Mouse (Mus musculus) heart, postnatal 0 days (tissue): Measurements from ENCODE around the gene Nup93. TPM values are rescaled to one million over a fixed set of nuclear protein-coding genes. Genes with fewer than 3 reads are reported as not detected.

Experiments used
- ATAC-seq: fragments of 200-750 bp; cut with Nextera tagmentation; 2 replicates; pipeline ENCODE4 v1.8.0; 2017; ENCODE audit warnings: low read depth, moderate number of reproducible peaks, moderate library complexity; ENCODE audit not compliant: insufficient read depth
- DNase-seq: peaks from one replicate; pipeline ENCODE4 v3.0.0-alpha.2; 2016; ENCODE audit warnings: low spot score
- H3K27ac ChIP-seq: fragments of 300-500 bp; sonication (generic); 2 replicates; pipeline ENCODE4 v1.5.1; 2014; ENCODE audit warnings: low read depth, mild to moderate bottlenecking
- H3K27me3 ChIP-seq: fragments of 300-500 bp; sonication (generic); 2 replicates; pipeline ENCODE4 v1.6.1; 2014; ENCODE audit warnings: low read length, mixed read lengths; ENCODE audit not compliant: control insufficient read depth, insufficient read depth
- H3K36me3 ChIP-seq: fragments of 300-500 bp; sonication (generic); replicated peaks from 2 replicates; pipeline ENCODE4 v1.6.1; 2014; ENCODE audit warnings: low read length, mixed read lengths; ENCODE audit not compliant: control insufficient read depth, insufficient read depth
- H3K4me1 ChIP-seq: fragments of 300-500 bp; sonication (generic); 2 replicates; pipeline ENCODE4 v1.6.1; 2014; ENCODE audit warnings: antibody characterized with exemption; ENCODE audit not compliant: control insufficient read depth, insufficient read depth
- H3K4me2 ChIP-seq: fragments of 300-500 bp; sonication (generic); 2 replicates; pipeline ENCODE4 v1.6.1; 2014; ENCODE audit warnings: low read depth, mild to moderate bottlenecking, low read length, moderate library complexity
- H3K4me3 ChIP-seq: fragments of 300-500 bp; sonication (generic); 2 replicates; pipeline ENCODE4 v1.5.1; 2014; ENCODE audit warnings: low read depth, low read length
- H3K9ac ChIP-seq: fragments of 300-500 bp; sonication (generic); replicated peaks from 2 replicates; pipeline ENCODE4 v1.6.1; 2014; ENCODE audit warnings: low read depth, low read length, mixed read lengths
- H3K9me3 ChIP-seq: fragments of 300-500 bp; sonication (generic); replicated peaks from 2 replicates; pipeline ENCODE4 v1.6.1; 2016; ENCODE audit warnings: low read length; ENCODE audit not compliant: control insufficient read depth
- CTCF ChIP-seq: IDR thresholded peaks from 2 replicates; pipeline ENCODE4 v1.5.1; 2016; ENCODE audit warnings: antibody characterized with exemption, control low read depth, low read depth
- EP300 ChIP-seq: IDR thresholded peaks from 2 replicates; pipeline ENCODE4 v1.6.1; 2016; ENCODE audit warnings: antibody characterized with exemption, low read depth
- WGBS: fragments of 180-500 bp; shearing (Covaris S2); extraction: QIAGEN DNeasy Blood & Tissue Kit; methylation state at CpG from one replicate; pipeline ENCODE4 v1.1.7; 2014; 5-methylcytosine and 5-hydroxymethylcytosine counted together
- polyA plus RNA-seq: library from polyadenylated mRNA; unstranded; fragments of >200 nt; fragmentation: Nextera tagmentation; extraction: Ambion mirVana; gene quantifications from 2 replicates; pipeline ENCODE4 v1.2.1, GENCODE M21; 2015
- total RNA-seq: library from RNA; depleted of rRNA; stranded (reverse); fragments of >200 nt; gene quantifications from 2 replicates; pipeline ENCODE4 v1.2.3, GENCODE M21; 2014; ENCODE audit warnings: low replicate concordance

Nup93 gene
- total and polyA plus RNA-seq, 2 experiments from 2014 or later, result 21.9 to 31.4 TPM

- H3K9me3 ChIP-seq, result no peaks in the 10 kb centered on the region
- ATAC-seq (no peak), DNase-seq (no peak)
- H3K9ac ChIP-seq, result no peak overlapping the region
- H3K36me3 ChIP-seq, result no peaks in the 10 kb centered on the region
- H3K27ac ChIP-seq, result peak overlapping the region; percentile 95
- no peak for TF ChIP-seq EP300
- no peak for TF ChIP-seq CTCF
- H3K4me3 ChIP-seq, result no peak overlapping the region
- H3K27me3 ChIP-seq, result no peaks in the 10 kb centered on the region
- H3K4me1 ChIP-seq, result peaks cover 15% of the 10 kb centered on the region; the same call in 1 of the 2 replicates
- H3K4me2 ChIP-seq, result no peak overlapping the region
- 72% methylated on average over 7 of the region's 7 CpGs for WGBS
These were observed 36.5 kb upstream of the Nup93 start for GRCm38 (mm10) chr8:94177716-94178390.

GRCm38 (mm10) chr8:94178857-94179712 is 35.3 kb upstream of the Nup93 start, which contains the start of gene Mt1:
Gene Mt1 (plus strand): TSS chr8:94179082.
- Histone ChIP-seq H3K36me3 (no peaks in the 10 kb centered on the region), H3K27me3 (peaks cover 5% of the 10 kb centered on the region; the same call in 1 of the 2 replicates), H3K9me3 (no peaks in the 10 kb centered on the region), H3K4me1 (peaks cover 15% of the 10 kb centered on the region; the same call in 1 of the 2 replicates), H3K4me2 (peak within 1 kb of the TSS; percentile 61), H3K27ac (peak within 1 kb of the TSS; percentile 95), H3K4me3 (peak within 1 kb of the TSS; percentile 62), H3K9ac (peak within 1 kb of the TSS; percentile 75)
- peak; percentile 93 for ATAC-seq
- under 1% methylated on average over 50 of the region's 50 CpGs for WGBS
- peak; percentile 93 for DNase-seq
- TF ChIP-seq EP300, result peak; percentile 91
- no peak for TF ChIP-seq CTCF

- 5% methylated on average over 25 of the region's 25 CpGs for WGBS
- TF ChIP-seq EP300 (no peak), CTCF (no peak)
- Histone ChIP-seq H3K4me3 (peak overlapping the region; percentile 62), H3K4me2 (peak overlapping the region; percentile 61), H3K27ac (peak overlapping the region; percentile 95), H3K4me1 (peaks cover 15% of the 10 kb centered on the region; the same call in 1 of the 2 replicates), H3K27me3 (peaks cover 6% of the 10 kb centered on the region; the same call in 1 of the 2 replicates), H3K36me3 (no peaks in the 10 kb centered on the region), H3K9me3 (no peaks in the 10 kb centered on the region), H3K9ac (peak overlapping the region; percentile 75)
- ATAC-seq (no peak), DNase-seq (no peak)
These were observed 34.4 kb upstream of the Nup93 start for GRCm38 (mm10) chr8:94179713-94180560.

GRCm38 (mm10) chr8:94180561-94180908 is 33.8 kb upstream of the Nup93 start:
- H3K36me3 ChIP-seq, result no peaks in the 10 kb centered on the region
- no peak for ATAC-seq
- DNase-seq, result no peak
- no peaks in the 10 kb centered on the region for H3K9me3 ChIP-seq
- peak overlapping the region; percentile 62 for H3K4me3 ChIP-seq
- H3K4me2 ChIP-seq, result peak overlapping the region; percentile 61
- peaks cover 15% of the 10 kb centered on the region; the same call in 1 of the 2 replicates for H3K4me1 ChIP-seq
- TF ChIP-seq EP300 (no peak), CTCF (no peak)
- WGBS, result 92% methylated on average over 1 of the region's 1 CpGs
- no peak overlapping the region for H3K9ac ChIP-seq
- no peak overlapping the region for H3K27ac ChIP-seq
- H3K27me3 ChIP-seq, result peaks cover 7% of the 10 kb centered on the region
